Mouse (Mus musculus): Measurements from ENCODE around the gene Ppp1r21.

The Ppp1r21 gene

GRCm38 (mm10) chr17:88614234-88614633, 84.3 kb downstream of the Ppp1r21 start:
- peak; percentile 70 for DNase-seq (ENCODE audit: low read depth)

- no peak for DNase-seq (ENCODE audit: low read depth)
These were observed 84.8 kb downstream of the Ppp1r21 start for GRCm38 (mm10) chr17:88614733-88615132.

GRCm38 (mm10) chr17:88615492-88616155, 85.7 kb downstream of the Ppp1r21 start:
- peak; percentile 63 for DNase-seq (ENCODE audit: low read depth)

- DNase-seq (ENCODE audit: low read depth) = no peak
These were observed 91.0 kb downstream of the Ppp1r21 start for GRCm38 (mm10) chr17:88620935-88621334.

- DNase-seq (ENCODE audit: low read depth) = no peak
These were observed 91.5 kb downstream of the Ppp1r21 start for GRCm38 (mm10) chr17:88621374-88621773.

- no peak for DNase-seq (ENCODE audit: low read depth)
These were observed 92.8 kb downstream of the Ppp1r21 start for GRCm38 (mm10) chr17:88622711-88623110.

- no peak for DNase-seq (ENCODE audit: low read depth)
These were observed 94.5 kb downstream of the Ppp1r21 start for GRCm38 (mm10) chr17:88624386-88624785.

GRCm38 (mm10) chr17:88625350-88625749, 95.4 kb downstream of the Ppp1r21 start:
- DNase-seq (ENCODE audit: low read depth) = no peak

- DNase-seq (ENCODE audit: low read depth) = peak; percentile 73
These were observed 96.0 kb downstream of the Ppp1r21 start for GRCm38 (mm10) chr17:88625931-88626330.

GRCm38 (mm10) chr17:88626347-88626811, 96.5 kb downstream of the Ppp1r21 start:
- peak; percentile 72 for DNase-seq (ENCODE audit: low read depth)

- peak; percentile 34 for DNase-seq (ENCODE audit: low read depth)
These were observed 97.2 kb downstream of the Ppp1r21 start for GRCm38 (mm10) chr17:88627150-88627549.

GRCm38 (mm10) chr17:88628676-88629380, 98.9 kb downstream of the Ppp1r21 start:
- peak; percentile 97 for DNase-seq (ENCODE audit: low read depth)

- DNase-seq (ENCODE audit: low read depth) = peak; percentile 89
These were observed 99.5 kb downstream of the Ppp1r21 start for GRCm38 (mm10) chr17:88629381-88629759.

GRCm38 (mm10) chr17:88629931-88630553, 100.1 kb downstream of the Ppp1r21 start:
- peak; percentile 74 for DNase-seq (ENCODE audit: low read depth)

- peak; percentile 56 for DNase-seq (ENCODE audit: low read depth)
These were observed 100.6 kb downstream of the Ppp1r21 start for GRCm38 (mm10) chr17:88630554-88630948.

- DNase-seq (ENCODE audit: low read depth) = no peak
These were observed 102.7 kb downstream of the Ppp1r21 start for GRCm38 (mm10) chr17:88632631-88633030.

GRCm38 (mm10) chr17:88636076-88636475, 106.2 kb downstream of the Ppp1r21 start:
- no peak for DNase-seq (ENCODE audit: low read depth)

- no peak for DNase-seq (ENCODE audit: low read depth)
These were observed 106.7 kb downstream of the Ppp1r21 start for GRCm38 (mm10) chr17:88636587-88636986.
